Mouse (Mus musculus) myocyte (in vitro differentiated cells): ENCODE measurements at regions not wholly inside any gene's neighbourhood (a gene's known extent, or its start where the extent isn't known, plus 50 kb on each side); places are given as distances from the start of the nearest gene placed in this dataset.

Experiments
- CEBPB ChIP-seq: IDR thresholded peaks from 2 replicates; pipeline ENCODE4 v1.6.1; 2011; ENCODE audit warnings: mild to moderate bottlenecking, moderate library complexity; ENCODE audit not compliant: poor library complexity, insufficient read depth, severe bottlenecking
- MAX ChIP-seq: IDR thresholded peaks from one replicate; pipeline ENCODE4 v1.6.1; 2011; ENCODE audit warnings: low read depth, mild to moderate bottlenecking, control low read depth
- MYOD1 ChIP-seq, 3 experiments: IDR thresholded peaks; one replicate each; pipeline ENCODE4 v1.6.1; 2011; ENCODE audit warnings: control low read depth in 2 of 3, low read depth in 2 of 3, mild to moderate bottlenecking in 2 of 3, moderate library complexity in 1 of 3; ENCODE audit not compliant: insufficient read length in 2 of 3, control insufficient read depth in 1 of 3
- POLR2A ChIP-seq: IDR thresholded peaks from one replicate; pipeline ENCODE4 v1.6.1; 2011; ENCODE audit warnings: low read depth, mild to moderate bottlenecking, control low read depth, moderate library complexity; ENCODE audit not compliant: insufficient read length
- POLR2AphosphoS2 ChIP-seq: IDR thresholded peaks from one replicate; pipeline ENCODE4 v1.6.1; 2011; ENCODE audit warnings: low read depth, control low read depth; ENCODE audit not compliant: insufficient read length
- REST ChIP-seq: IDR thresholded peaks from one replicate; pipeline ENCODE4 v1.6.1; 2011; ENCODE audit warnings: mild to moderate bottlenecking, control low read depth, moderate library complexity; ENCODE audit not compliant: insufficient read depth, insufficient read length
- SRF ChIP-seq: IDR thresholded peaks from one replicate; pipeline ENCODE4 v1.6.1; 2011; ENCODE audit warnings: low read depth; ENCODE audit not compliant: control insufficient read depth, insufficient read length
- TCF12 ChIP-seq: IDR thresholded peaks from one replicate; pipeline ENCODE4 v1.6.1; 2011; ENCODE audit warnings: mild to moderate bottlenecking, control low read depth; ENCODE audit not compliant: poor library complexity, insufficient read depth, severe bottlenecking
- TCF3 ChIP-seq: IDR thresholded peaks from one replicate; pipeline ENCODE4 v1.6.1; 2011; ENCODE audit warnings: low read depth, control low read depth; ENCODE audit not compliant: insufficient read length
- USF1 ChIP-seq: IDR thresholded peaks from one replicate; pipeline ENCODE4 v1.6.1; 2011; ENCODE audit warnings: low read depth, mild to moderate bottlenecking, control low read depth, moderate library complexity

GRCm38 (mm10) chr5:27997751-27998150 is 73.4 kb upstream of the Insig1 start:
- TF ChIP-seq POLR2A (no peak), MYOD1 (IDR thresholded peaks at IDR 0.05; ENCODE audit: control insufficient read depth in 1 of 3, insufficient read length in 2 of 3, low read depth in 2 of 3) (no peak), POLR2AphosphoS2 (no peak), SRF (no peak), REST (no peak), TCF12 (no peak), CEBPB (no peak), USF1 (no peak), MAX (no peak), TCF3 (no peak)
